Mouse (Mus musculus) embryonic fibroblast, embryonic 13.5 days (primary cell): ENCODE data around the gene Il9.

Experiments used
- CTCF ChIP-seq: IDR thresholded peaks from 2 replicates; pipeline ENCODE4 v1.5.1; 2011; ENCODE audit warnings: mild to moderate bottlenecking, control low read depth, low read length, moderate library complexity, borderline replicate concordance; ENCODE audit not compliant: insufficient read depth
- POLR2A ChIP-seq: IDR thresholded peaks from 2 replicates; pipeline ENCODE4 v1.6.1; 2011; ENCODE audit warnings: low read depth, mild to moderate bottlenecking, control low read depth, low read length, moderate library complexity

DNA sequence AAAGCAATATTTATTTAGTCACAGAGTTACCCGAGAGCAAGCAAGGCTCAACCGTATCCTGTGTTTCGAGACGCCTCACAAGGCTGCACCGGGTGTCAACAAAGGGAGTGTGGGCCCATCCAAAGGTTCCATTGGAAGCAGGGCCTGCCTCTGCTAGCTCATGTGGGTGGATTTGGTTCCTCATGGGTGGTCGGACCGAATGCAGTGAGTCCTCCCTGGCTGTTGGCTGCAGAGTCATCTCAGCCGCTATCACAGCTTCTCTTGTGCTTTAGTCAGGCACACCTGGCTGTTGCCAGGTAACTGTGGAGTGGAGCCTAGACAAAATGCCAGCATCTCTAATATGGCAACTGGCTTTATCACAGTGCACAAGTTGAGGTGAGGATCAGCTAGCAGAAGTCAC lies 18.6 kb upstream of the Il9 start:
- no peak for TF ChIP-seq POLR2A
- TF ChIP-seq CTCF = no peak
